Mouse (Mus musculus) brain, embryonic 18.5 days (tissue): ENCODE results near the gene Abhd12.
"Not testable (repeated sequence)": the region's sequence is repeated elsewhere in the genome, so short reads cannot be mapped to it uniquely, and the experiment has no call there.

Source experiments
- DNase-seq: peaks from one replicate; pipeline ENCODE4 v3.0.0-alpha.2; 2012; ENCODE audit warnings: low read depth, low spot score

The Abhd12 gene

DNA sequence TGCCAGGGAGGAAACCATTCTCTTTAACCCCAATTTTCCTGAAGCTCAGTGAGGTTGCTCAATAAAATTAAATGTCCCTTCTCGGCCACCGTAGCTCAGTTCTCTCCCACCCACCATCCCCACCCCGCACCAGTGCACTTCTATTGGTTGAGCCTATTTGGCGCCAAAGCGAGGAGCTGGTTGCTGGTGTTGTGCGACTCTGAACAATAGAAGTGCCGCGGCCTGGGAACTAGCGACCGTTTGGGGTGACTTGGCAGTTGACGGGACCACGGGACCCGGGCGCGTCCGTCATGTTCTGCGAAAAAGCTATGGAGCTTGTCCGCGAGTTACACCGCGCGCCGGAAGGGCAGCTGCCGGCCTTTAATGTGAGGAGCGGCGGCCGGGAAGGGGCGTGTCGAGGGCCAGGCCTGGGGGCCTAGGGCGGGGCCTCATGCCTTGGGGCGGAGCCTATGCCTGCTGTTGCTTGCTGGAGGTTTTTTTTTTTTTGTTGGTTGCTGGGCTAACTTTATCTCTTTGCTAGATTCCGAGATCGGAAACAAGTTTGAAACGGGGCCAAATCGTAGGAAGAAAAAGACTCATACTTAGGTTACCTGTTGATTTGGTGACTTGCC, 5.0 kb upstream of the Abhd12 start:
- peak; percentile 93 for DNase-seq

DNA sequence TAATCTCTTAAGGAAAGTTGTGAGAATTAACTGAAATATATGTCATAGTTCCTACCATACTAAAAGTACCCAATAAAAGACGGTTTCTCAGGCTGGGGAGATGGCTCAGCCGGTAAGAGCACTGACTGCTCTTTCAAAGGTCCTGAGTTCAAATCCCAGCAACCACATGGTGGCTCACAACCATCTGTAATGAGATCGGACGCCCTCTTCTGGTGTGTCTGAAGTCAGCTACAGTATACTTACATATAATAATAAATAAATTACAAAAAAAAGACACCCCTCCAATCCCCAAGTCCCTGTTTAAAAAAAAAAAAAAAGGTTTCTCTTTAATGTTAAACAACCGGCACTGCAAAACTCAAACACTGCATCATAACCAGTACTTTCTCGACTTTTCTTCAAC, 4.3 kb upstream of the Abhd12 start:
- not testable (repeated sequence) for DNase-seq

DNA sequence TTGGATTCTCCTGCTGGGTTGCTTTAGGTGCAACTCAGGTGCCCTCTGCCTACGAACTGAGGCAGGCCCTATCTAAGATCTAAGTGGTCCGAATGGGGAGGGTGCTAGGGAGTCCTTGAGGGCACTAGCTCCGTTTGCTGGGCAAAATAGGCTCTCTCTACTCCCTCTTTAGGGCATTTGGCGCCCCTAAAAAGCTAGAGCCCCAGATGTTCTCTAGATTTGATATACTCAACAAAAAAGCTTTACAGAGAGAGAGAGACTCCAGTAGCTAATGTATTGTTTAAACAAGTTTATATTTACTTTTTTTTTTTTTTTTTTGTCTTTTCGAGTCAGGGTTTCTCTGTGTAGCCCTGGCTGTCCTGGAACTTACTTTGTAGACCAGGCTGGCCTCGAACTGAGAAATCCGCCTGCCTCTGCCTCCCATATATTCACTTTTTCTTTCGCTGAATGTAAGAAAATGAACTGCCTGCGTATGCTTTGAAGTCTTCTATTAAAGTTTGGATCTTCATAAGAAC, 452 bp upstream of the Abhd12 start, which contains the start of gene Gins1:
TSS of gene Gins1 (plus strand) at position 465 of the 515 bp plus-strand sequence.
- DNase-seq: no peak

DNA sequence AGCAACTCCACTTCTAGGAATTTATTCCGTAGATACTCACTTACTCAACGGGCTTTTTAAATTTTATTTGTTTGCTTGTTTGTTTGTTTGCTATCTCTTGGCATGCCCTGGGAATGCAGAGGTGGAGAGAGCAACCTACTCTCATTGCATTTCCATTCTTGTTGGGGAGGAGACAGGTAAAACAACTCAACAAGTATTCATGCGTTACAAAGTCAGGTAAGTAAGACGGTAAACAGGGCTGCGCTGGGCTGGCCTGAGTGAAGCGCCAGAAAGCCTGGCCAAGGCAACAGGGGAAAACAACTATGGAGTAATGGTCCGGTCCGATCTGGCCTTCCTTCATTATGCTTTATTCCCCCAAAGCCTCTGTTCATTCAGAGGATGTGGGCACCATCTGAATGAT, 2.2 kb downstream of the Abhd12 start:
- no peak for DNase-seq

DNA sequence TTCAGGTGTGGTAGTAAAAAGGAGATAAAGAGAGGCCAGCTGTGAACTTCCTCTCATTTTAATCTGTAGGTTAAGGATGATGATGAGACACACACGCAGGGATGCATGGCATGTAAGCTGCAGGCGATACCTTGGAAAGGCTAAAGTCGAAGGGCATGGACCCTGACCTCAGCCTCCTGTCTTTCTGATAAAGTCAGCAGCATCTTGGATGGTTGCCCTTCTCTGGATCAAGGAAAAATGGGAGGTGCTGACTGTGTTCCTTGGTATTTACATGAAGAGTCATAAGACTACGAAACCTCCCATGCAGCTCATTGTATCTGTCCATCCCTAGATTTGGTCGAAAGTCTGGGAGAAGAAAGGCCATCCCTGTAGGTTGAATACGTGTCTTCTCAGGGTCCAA, 4.2 kb downstream of the Abhd12 start:
- no peak for DNase-seq

DNA sequence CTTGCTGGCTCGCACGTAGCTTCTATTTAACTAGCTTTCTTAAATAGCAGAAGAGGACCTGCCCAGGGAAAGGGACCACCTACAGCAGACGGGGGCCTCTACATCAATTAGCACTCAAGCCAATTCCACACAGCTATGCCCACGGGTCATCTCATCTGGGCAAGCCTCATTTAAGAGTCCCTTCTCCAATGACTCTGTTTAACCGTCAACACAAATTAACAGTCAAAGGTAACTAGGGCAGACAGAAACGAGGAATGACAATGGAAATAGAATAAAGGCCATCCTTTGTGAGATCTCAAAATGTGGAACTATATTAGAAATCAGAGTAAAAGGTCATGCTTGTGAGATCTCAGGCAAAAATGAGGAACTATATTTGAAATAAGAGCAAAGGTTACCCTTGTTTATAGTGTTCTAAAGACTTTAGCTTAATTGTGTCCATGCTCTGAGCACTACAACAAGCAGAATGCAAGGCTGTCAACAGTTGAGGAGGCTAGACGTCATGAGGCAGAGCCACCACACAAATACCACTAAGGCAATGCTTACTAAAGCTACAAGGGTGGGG, 8.8 kb downstream of the Abhd12 start:
- no peak for DNase-seq

DNA sequence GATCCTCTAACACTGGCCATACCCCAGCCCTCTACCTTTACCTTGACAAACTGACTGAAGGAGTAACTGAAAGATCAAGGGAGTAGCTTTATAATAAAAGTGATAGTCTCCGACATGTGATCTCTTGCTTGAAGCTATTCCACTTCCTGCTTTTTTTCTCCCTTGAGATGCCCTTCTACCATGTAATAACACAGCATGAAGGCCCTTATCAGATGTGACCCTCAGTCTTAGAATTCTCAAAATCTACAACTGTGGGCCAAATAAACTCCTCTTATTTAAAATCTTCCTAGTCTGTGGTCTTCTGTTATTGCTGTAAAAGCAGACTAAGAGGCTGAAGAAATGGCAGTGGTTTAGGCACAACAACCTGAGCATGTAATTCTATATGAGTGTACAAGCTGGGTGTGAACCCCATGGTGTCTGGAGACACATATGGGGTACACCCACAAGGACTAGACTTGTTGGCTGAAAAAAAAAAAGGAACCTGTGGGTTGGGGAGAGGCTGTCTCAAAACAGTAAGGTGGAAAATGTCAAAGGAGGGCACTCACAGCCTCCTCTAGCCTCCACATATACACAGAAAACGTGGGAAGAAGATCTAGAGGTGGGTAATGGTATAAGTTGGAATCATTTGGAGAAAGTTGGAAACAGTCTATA, 9.8 kb downstream of the Abhd12 start:
- DNase-seq: no peak

DNA sequence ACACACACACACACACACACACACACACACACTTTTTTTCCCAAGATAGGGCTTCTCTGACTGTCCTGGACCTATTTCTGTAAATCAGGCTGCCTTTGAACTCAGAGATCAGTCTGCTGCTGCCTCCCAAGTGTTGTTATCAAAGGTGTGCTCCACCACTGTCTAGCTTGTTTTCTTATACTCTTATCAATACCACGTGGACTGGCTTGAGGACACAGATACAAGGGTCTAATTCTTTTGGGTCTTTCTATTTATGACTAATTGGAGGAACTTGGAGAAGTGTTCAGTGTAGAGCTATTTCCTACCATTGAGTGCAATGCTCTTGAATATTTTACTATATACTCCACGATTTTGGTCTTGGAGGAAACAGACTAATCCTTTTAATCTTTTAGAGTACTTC, 17.2 kb downstream of the Abhd12 start:
- no peak for DNase-seq

DNA sequence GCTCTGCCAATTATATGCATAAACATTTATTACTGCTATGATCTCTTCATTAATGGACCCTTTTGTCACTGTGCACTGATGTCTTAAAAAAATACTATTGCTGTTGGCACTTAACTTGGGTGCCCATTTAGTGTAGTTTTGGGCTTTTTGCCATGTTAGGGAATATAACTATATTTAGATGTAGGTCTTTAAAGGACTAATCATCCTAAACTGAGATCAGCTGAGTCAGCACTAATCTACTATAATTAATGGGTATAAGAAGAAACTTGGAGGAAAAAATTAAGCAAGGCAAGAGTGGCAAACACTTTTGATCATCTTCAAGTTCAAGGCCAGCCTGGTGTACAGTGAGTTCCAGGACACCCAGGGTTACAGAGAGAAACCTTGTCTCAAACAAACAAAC, 18.2 kb downstream of the Abhd12 start:
- no peak for DNase-seq

DNA sequence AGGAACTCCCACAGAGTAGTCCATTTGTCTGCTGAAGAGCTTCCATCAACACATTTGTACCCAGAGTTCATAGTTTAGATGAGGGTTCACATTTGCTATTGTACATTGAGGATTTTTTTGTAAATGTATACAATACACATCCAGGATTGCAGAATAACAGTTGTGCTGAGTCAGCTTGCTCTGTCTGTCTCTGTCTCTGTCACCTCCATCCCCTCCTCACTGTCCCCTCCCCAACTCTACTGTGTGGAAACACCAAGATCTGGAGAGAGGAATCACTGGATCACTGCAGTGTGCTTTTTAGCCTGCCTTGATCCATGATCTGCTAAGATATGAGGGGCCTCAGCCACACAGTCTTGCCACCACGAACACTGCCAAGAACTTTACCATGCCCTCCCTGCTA, 18.7 kb downstream of the Abhd12 start:
- no peak for DNase-seq

DNA sequence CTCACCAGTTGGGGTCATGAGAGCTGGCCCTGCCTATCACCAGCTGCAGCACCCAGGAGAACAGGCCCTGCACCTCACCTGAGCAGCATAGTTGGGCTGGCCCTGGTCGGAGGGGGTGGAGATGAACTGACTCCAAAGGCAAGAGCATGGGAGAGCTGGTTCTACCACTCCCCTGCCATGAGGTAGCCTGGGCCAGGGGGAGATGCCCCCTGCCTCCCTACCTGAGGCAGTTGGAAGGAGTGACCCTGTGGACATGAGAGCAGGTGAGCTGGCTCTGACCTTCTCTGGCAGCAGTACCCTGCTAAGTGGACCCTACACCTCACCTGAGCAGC, 19.8 kb downstream of the Abhd12 start:
- no peak for DNase-seq

DNA sequence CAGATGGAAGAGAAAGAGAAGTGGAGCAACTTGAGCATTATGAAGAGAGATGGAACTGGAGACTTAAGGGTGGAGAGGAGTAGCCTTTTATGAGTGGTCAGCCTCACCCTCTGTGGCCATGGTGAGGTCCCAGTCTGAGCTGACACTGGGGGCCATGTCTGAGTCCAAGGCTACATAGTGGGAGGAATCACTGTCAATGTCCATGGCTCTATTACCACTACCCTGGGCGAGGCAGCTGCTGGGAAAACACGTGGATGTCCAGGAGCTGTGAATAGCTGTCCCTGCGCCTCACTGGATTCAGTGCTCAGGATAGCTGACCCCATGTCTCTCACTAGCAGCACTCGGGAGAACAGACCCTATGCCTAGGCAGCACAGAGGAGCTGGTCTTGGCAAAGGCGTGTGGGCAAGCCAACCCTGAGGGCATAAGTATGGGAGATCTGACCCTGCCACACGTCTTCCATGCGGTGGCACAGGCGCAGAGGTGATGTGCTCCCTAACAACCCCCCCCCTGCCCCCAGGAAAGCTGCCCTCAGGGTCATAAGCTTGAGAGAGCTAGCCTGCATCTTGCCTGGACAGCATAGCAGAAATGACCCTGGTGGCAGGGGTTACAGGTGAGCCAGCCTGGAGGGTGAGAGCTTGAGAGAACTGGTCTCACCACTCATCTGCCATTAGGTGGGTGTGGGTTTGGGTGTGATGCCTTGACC, 20.3 kb downstream of the Abhd12 start:
- no peak for DNase-seq

DNA sequence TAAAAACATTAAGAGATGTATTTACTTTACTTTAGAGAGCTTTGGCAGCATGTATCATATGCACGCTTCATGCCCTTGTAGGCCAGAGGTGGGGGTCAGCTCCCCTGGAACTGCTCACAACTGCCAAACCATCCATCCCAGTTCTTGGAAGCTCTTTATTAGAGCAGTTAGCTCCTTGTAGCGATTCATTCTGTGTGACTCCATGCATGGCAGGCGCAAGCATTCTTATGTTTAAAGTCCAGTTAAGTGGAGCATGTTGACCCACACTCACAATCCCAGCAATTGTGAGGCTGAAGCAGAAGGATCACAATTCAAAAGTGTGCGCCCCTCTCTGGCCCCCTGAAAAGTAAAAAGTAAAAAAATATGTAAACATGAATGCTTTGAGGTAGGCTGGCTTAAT, 27.0 kb downstream of the Abhd12 start:
- DNase-seq: no peak

DNA sequence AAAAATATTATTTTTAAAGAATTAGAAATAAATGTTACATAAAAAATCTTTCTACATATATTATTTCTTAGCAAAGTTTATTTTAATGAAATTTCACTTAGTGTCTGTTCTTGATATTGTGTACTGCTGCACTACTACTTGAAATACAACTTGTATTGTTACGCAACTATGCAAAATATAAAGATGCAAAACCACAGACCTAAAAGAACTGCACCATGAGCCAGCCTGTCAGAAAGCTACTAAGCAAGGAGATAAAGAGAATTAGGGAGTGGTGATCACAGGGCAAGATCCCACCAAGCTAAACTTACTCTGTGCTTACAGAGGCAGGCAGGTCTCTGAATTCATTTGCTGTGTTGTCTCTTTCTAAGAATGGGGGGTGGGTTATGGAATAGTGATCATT, 29.3 kb downstream of the Abhd12 start:
- no peak for DNase-seq

DNA sequence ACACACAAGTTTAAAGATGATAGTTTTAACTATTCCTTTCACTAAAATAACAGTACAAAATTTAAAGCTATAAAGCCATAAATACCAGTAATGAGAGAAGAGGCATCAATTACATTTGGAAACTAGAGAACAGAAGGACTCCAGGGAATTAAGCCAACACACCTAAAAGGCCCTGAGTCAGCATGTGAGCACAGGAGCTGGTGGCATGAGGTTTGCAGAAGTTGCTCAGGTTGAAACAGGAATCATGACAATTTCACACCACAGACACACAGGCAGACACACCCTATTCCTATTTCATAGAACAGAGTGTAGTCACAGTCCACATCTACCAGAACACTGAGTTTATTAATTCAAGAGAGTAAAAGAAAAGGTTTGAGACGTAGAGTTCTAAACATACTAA, 30.0 kb downstream of the Abhd12 start:
- DNase-seq: no peak

DNA sequence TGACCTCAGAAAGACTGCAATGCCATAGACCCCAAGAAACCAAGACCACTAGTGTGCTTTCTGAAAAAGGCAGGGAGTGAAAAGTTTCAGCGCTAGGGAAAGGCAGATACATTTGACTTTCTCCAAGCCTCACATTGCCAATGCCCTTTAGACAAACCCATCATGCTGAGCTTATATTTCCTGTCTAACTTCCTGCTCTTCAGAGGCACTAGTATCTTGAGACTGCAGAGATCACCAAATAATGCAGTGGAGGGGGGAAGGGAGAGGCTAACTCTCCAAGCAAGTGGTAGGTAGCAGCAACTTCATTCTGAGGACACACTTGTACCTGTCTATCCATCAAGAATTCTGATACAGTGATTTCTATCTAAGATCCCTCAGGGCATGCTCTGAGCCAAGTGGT, 35.1 kb downstream of the Abhd12 start:
- DNase-seq: no peak

DNA sequence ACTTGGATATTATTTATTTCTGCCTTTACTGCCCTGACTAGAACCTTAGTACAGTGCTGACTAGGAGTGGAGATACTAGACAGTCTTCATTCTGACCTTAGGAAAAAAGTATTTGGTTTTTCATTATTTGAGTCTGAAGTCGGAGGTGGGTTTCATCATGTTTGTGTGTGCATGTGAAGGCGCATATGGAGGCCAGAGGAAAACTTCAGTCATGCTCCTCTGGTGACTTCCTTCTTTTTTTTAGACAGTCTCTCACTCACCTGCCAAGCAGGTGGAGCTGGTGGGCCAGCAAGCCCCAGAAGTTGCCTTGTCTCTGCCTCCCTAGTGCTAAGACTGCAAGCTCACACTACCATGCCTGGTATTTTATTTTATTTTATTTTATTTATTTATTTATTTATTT, 37.5 kb downstream of the Abhd12 start:
- DNase-seq: no peak

DNA sequence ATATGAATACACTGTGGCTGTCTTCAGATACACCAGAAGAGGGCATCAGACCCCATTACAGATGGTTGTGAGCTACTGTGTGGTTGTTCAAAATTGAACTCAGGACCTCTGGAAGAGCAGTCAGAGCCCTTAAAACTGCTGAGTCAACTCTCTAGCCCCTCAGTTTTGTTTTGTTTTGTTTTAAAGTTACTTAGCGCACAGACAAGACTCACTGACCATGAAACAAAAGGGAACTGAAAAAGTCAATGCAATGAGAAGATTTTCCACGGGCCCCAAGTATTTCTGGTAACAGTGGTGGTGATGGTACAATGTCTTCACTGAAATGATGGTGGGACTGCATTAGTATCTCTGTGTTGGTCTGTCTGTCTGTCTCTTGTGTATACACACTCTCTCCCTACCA, 43.4 kb downstream of the Abhd12 start:
- no peak for DNase-seq

DNA sequence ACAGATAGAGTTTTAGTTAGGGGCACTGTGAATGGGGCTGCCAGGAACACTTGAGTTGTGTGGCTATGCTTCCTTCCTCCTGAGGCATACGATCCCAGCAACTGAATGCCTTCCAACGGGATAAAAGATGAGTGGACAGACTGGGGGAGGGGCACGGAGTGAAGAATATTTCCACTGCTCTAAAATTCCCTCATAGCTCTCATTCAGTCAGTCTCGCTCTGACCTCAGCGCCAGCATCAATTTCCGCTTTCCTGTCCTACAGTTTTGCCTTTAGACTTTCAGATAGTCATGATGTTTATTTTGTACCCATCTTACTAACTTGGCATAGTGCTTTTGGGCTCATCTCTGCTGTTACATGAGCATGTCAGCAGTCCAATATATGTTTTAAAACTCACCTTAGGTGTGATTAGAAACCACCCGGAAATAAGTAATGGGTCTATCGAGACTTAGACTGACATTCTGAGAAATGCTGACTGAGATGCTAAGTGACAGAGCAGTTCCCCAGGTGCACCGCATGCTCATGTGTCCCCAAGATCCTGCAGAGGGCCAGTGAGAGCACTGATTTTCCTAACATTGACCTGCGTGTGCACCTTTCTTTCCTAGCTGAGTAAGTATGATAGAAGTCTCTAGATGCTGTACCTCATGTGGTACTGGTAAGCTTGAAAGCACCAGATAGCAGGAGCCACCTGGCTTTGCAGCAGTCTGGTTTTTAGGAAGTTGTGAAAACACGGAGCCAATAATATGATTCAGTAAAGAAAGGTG, 44.7 kb downstream of the Abhd12 start:
- DNase-seq: no peak

DNA sequence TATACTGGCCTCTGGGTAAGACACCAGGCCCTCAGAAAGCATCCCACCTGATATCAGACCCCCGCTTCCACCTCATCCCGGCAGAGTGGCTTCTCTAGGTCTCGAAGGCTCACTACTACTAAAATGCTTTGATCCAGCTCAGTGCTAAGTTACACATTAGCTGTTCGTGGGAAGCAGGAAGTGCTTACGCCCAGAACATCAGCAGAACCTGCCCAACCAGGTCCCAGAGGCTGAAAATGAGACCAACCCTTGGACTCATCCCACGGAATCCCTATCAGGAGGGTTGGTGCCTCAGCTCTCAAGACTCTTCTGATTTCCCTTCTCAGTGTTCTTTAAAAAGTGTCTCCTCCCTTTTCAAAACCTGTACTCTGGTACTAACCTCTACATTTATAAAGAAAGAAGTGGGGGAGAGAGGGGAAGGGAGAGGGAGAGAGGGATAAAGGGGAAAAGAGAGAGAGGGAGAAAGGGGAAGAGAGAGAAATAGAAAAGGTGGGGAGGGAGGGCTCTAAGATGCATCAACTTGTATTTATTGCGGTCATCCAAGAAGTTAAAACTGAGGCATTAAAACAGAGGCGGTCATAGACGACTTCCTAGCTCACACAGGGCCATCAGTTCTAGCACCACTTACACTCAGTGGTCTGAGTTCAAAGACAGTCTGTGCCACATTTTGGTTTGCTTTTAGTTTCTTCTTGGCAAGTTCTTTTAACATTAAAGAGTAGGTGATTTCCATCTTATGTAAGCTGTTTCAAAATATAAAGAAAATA, 45.6 kb downstream of the Abhd12 start:
- DNase-seq: no peak

DNA sequence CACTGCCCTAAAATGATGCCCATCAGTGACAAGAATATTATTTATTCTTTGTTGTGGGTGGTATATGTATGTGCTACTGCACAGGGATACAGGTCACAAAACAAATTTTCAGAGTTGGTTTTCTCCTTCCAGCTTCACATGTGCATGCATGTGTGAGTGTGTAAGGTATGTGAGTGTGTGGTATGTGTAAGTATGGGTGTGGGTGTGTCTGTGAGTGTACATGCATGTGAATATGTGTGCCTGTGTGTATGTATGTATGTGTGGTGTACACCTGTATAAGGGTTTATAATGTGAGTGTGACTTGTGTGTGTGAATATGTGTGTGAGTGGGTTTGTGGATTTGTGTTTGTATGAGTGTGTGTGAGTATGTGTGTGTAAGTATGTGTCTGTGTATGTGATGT, 49.4 kb downstream of the Abhd12 start:
- DNase-seq: no peak
